Mouse (Mus musculus) ES-E14 (cell line): ENCODE measurements at regions not wholly inside any gene's neighbourhood (a gene's known extent, or its start where the extent isn't known, plus 50 kb on each side); places are given as distances from the start of the nearest gene placed in this dataset.

Experiments
- DNase-seq: peaks from one replicate; pipeline ENCODE4 v3.0.0-alpha.2; 2013; ENCODE audit warnings: low read depth, low spot score
- H3K27ac ChIP-seq: 2 replicates; pipeline ENCODE4 v1.5.1; 2012; ENCODE audit warnings: low read depth, mild to moderate bottlenecking, low read length, moderate library complexity, mixed read lengths; ENCODE audit not compliant: poor library complexity, insufficient read depth, severe bottlenecking
- H3K36me3 ChIP-seq: 2 replicates; pipeline ENCODE4 v1.6.1; 2012; ENCODE audit warnings: mild to moderate bottlenecking, low read length, moderate library complexity, mixed read lengths; ENCODE audit not compliant: control insufficient read depth, poor library complexity, insufficient read depth, severe bottlenecking
- H3K4me1 ChIP-seq, 2 experiments: fragments of 150-350 bp in 1 of 2; sonication (generic) in 1 of 2; 2 replicates each; pipeline ENCODE4 v1.6.1; 2012; ENCODE audit warnings: low read length in 2 of 2, mild to moderate bottlenecking in 1 of 2, mixed read lengths in 1 of 2; ENCODE audit not compliant: control insufficient read depth in 2 of 2, insufficient read depth in 2 of 2, poor library complexity in 1 of 2
- H3K4me3 ChIP-seq, 2 experiments: fragments of 150-350 bp in 1 of 2; sonication (generic) in 1 of 2; 2 replicates each; pipeline ENCODE4 v1.5.1; 2012; ENCODE audit warnings: low read length in 2 of 2, low read depth in 1 of 2, mild to moderate bottlenecking in 1 of 2, mixed read lengths in 1 of 2; ENCODE audit not compliant: insufficient read depth in 1 of 2, poor library complexity in 1 of 2, severe bottlenecking in 1 of 2
- H3K9ac ChIP-seq: 2 replicates; pipeline ENCODE4 v1.6.1; 2012; ENCODE audit warnings: low read depth, mild to moderate bottlenecking, low read length, mixed read lengths; ENCODE audit not compliant: poor library complexity, insufficient read depth, severe bottlenecking
- H3K9me3 ChIP-seq: fragments of 150-350 bp; sonication (generic); 2 replicates; pipeline ENCODE4 v1.6.1; 2012; ENCODE audit warnings: low read depth, mild to moderate bottlenecking, low read length; ENCODE audit not compliant: control insufficient read depth, insufficient read depth
- CHD2 ChIP-seq: IDR thresholded peaks from 2 replicates; pipeline ENCODE4 v1.6.1; 2014; ENCODE audit warnings: mild to moderate bottlenecking, low read depth, low read length, inconsistent platforms
- HCFC1 ChIP-seq: IDR thresholded peaks from 2 replicates; pipeline ENCODE4 v1.6.1; 2012; ENCODE audit warnings: low read length, inconsistent platforms, borderline replicate concordance; ENCODE audit not compliant: insufficient read depth
- MAFK ChIP-seq: IDR thresholded peaks from 2 replicates; pipeline ENCODE4 v1.6.1; 2014; ENCODE audit warnings: mild to moderate bottlenecking, low read depth, low read length, inconsistent platforms; ENCODE audit not compliant: insufficient read depth
- ZC3H11A ChIP-seq: IDR thresholded peaks from 2 replicates; pipeline ENCODE4 v1.6.1; 2012; ENCODE audit warnings: low read depth, mild to moderate bottlenecking, inconsistent platforms, low read length, borderline replicate concordance
- ZNF384 ChIP-seq: IDR thresholded peaks from 2 replicates; pipeline ENCODE4 v1.6.1; 2012; ENCODE audit warnings: low read depth, low read length, inconsistent platforms
- in situ Hi-C, 2 experiments: fragments of 600-800 bp; cut with MboI; formaldehyde crosslinking; loops; one replicate each; pipeline ENCODE4 v1.15.1; 2025; ENCODE audit warnings: low sequenced_read_pairs in 2 of 2, inconsistent platforms in 1 of 2; ENCODE audit not compliant: unreplicated experiment in 2 of 2

DNA sequence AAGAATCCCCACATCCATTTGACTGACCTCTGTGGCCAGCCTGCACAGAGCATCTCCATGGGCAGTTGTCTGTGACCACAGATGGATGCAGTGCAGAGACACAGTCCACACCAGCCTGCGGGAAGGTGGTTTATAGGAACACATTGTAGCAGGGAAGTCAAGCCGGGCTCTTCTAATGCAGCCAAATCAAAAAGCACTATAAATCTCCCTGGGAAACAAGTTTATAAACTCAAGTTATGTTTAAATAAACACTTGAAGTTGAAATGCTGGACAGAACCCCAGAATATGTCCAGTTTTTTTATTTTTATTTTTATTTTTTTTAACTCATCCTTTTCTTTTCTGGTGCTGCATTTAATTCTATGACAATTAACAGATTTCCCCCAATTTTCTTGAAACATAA lies 182.1 kb upstream of the Gm765 start:
- Histone ChIP-seq H3K27ac (no peak overlapping the region), H3K4me1 (peaks cover 4 to 7% of the 10 kb centered on the region in 2 experiments; a peak in 3 of 4 replicates), H3K9ac (no peak overlapping the region), H3K36me3 (no peaks in the 10 kb centered on the region), H3K9me3 (no peaks in the 10 kb centered on the region), H3K4me3 (no peak overlapping the region)
- in situ Hi-C loops: loop anchor here in 1 of 2 experiments (10.0 kb wide), 1 partner anchor 510 kb away; no protein-coding TSS in a partner anchor
- no peak for TF ChIP-seq CHD2
- no peak for TF ChIP-seq ZC3H11A
- TF ChIP-seq HCFC1: no peak
- no peak for TF ChIP-seq MAFK
- no peak for TF ChIP-seq ZNF384
- no peak for DNase-seq

DNA sequence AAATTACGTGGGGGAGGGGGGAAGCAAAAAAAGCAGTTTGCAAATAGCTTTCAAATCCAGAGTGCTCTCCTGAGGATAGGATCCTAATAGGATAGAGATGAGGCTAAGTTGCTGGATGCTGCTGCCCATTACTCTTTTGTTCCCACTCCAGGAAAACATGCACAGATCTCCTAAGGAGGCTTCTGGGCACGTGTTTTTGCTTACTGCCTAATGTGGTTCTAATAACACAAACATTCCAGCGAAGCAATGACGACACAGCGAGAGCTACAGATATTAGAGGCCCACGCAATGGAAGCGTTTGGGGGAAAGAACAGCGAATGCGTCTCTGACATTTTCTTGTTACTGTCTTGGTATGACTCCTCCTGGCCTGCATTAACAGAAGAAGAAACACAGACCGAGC lies 179.0 kb upstream of the Gm765 start:
- no peak for TF ChIP-seq MAFK
- no peak for TF ChIP-seq ZNF384
- no peak for TF ChIP-seq ZC3H11A
- no peak for TF ChIP-seq CHD2
- TF ChIP-seq HCFC1: no peak
- no peak for DNase-seq
- peaks cover 3% of the 10 kb centered on the region in 2 experiments; a peak in 1 of 4 replicates for H3K4me1 ChIP-seq
- H3K9me3 ChIP-seq: no peaks in the 10 kb centered on the region
- no peaks in the 10 kb centered on the region for H3K36me3 ChIP-seq
- in situ Hi-C loops: loop anchor here in 1 of 2 experiments (10.0 kb wide), 1 partner anchor 513 kb away; no protein-coding TSS in a partner anchor
- H3K9ac ChIP-seq: no peak overlapping the region
- no peak overlapping the region for H3K4me3 ChIP-seq
- no peak overlapping the region for H3K27ac ChIP-seq

DNA sequence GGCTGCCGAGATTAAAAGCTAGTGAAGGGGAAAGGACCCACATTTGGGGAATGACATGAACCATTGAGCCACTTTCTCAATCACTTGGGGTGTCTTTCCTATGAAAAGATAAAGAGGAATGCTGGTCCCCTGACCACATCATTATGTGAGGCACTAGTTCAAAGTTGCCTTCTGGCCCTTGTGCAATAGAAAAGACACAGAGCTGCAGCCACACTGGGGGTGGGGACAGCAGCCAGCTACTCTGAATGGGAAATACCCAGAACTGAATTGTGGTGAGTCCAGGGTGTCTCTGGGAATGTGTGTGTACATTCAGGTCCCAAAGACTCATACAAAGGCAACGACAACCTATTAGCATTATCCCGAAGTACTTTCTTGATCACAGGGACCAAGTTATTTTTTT lies 172.3 kb upstream of the Gm765 start:
- TF ChIP-seq ZNF384 (no peak), CHD2 (no peak), ZC3H11A (no peak), HCFC1 (no peak), MAFK (no peak)

DNA sequence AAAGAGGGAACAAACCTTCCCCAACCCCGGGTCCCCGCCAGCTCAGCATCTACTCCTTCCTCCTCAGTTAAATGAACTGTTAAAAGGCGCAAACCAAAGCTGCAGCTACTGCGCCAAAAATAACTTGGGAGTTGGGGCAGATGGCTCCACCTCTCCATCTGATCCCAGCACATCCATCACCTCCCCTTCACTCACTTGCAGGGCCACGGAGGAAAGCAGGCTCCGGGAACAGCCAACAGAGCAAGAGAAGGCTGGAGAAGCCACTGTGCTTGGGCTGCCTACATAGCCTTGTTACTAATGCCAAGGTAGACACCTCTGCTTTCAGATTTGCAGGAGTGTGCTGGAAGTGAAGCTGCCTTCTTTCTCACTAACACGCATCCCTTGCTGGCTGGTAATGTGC lies 171.8 kb upstream of the Gm765 start:
- H3K36me3 ChIP-seq: no peaks in the 10 kb centered on the region
- H3K4me1 ChIP-seq: peaks cover 0 to 3% of the 10 kb centered on the region in 2 experiments; a peak in 1 of 4 replicates
- no peaks in the 10 kb centered on the region for H3K9me3 ChIP-seq
- no peak for DNase-seq
- no peak overlapping the region for H3K9ac ChIP-seq
- no peak overlapping the region for H3K27ac ChIP-seq
- TF ChIP-seq ZC3H11A (no peak), HCFC1 (no peak), ZNF384 (no peak), CHD2 (no peak), MAFK (no peak)
- H3K4me3 ChIP-seq: no peak overlapping the region
- in situ Hi-C loops: no loop called here

More for the DNA sequence above, 172.3 kb upstream of the Gm765 start:
- no peaks in the 10 kb centered on the region for H3K9me3 ChIP-seq
- H3K4me3 ChIP-seq: no peak overlapping the region
- no peak overlapping the region for H3K9ac ChIP-seq
- no peaks in the 10 kb centered on the region for H3K36me3 ChIP-seq
- in situ Hi-C loops: no loop called here
- H3K4me1 ChIP-seq: peaks cover 0 to 1% of the 10 kb centered on the region in 2 experiments; a peak in 1 of 4 replicates
- H3K27ac ChIP-seq: no peak overlapping the region
- DNase-seq: no peak

DNA sequence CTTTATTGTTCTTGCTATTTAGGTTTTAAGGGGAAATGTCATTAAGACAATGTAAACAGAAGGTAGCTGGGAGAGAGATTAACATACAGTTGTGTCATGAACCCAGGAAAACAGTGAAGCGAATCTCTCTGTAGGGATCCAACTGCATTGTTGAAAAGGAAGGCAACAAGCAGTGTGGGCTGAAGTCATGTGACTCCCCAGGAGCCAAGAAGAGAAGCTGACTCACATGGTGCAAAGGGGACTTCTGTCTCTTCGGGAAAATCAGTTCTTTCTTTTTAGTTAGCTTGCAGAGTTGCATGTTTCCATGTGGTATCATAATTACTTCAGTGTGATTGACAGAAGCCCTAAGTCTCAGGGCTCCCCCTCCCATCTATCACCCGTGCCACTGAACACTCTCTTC lies 170.7 kb upstream of the Gm765 start:
- Histone ChIP-seq H3K4me1 (peaks cover 0 to 3% of the 10 kb centered on the region in 2 experiments; a peak in 1 of 4 replicates), H3K27ac (no peak overlapping the region), H3K4me3 (no peak overlapping the region), H3K36me3 (no peaks in the 10 kb centered on the region), H3K9me3 (no peaks in the 10 kb centered on the region), H3K9ac (no peak overlapping the region)
- in situ Hi-C loops: no loop called here
- no peak for DNase-seq
- no peak for TF ChIP-seq ZC3H11A
- TF ChIP-seq CHD2: no peak
- TF ChIP-seq MAFK: no peak
- TF ChIP-seq HCFC1: no peak
- no peak for TF ChIP-seq ZNF384
